Mouse (Mus musculus) embryonic stem cell, embryonic (primary cell): ENCODE data around the gene Olfr70.

Experiments used
- CTCF ChIA-PET, 4 experiments: fragments of 300-600 bp in 2 of 4; fragments of 350-600 bp in 2 of 4; sonication (Branson Sonifier 250); formaldehyde crosslinking; loops; one replicate each; lab custom pipeline; 2022; ENCODE audit warnings: inconsistent platforms in 2 of 4; lab: Charles Lee
- POLR2A ChIA-PET, 4 experiments: fragments of 300-600 bp in 2 of 4; fragments of 350-600 bp in 2 of 4; sonication (Branson Sonifier 250); formaldehyde crosslinking; loops; one replicate each; lab custom pipeline; 2022; ENCODE audit warnings: antibody characterized with exemption in 4 of 4, inconsistent platforms in 1 of 4; lab: Charles Lee

Gene Olfr70

GRCm38 (mm10) chr4:43726228-43726993, 25.8 kb upstream of the Olfr70 start:
- POLR2A ChIA-PET = interaction anchor here in 3 of 4 experiments (0.6 to 1.6 kb wide), 7 partner anchors 13 to 286 kb away, joined by 3 to 5 read pairs (median 4); no protein-coding TSS in a partner anchor
- CTCF ChIA-PET = interaction anchor here (0.5 to 2.6 kb wide), 15 partner anchors 12 to 1238 kb away, joined by 3 to 10 read pairs (median 4); no protein-coding TSS in a partner anchor

- ChIA-PET POLR2A (no interaction called here), CTCF (interaction anchor here in 2 of 4 experiments (0.8 to 1.2 kb wide), 3 partner anchors 11 to 201 kb away, joined by 3 to 5 read pairs (median 3); no protein-coding TSS in a partner anchor)
Observed at GRCm38 (mm10) chr4:43724764-43725163, 24.2 kb upstream of the Olfr70 start.

- ChIA-PET CTCF (interaction anchor here in 3 of 4 experiments (0.6 to 1.4 kb wide), 3 partner anchors 10 to 402 kb away, joined by 4 to 6 read pairs (median 6); no protein-coding TSS in a partner anchor), POLR2A (interaction anchor here in 1 of 4 experiments (0.6 to 1.8 kb wide), 2 partner anchors 9 to 55 kb away, joined by 3 to 5 read pairs; no protein-coding TSS in a partner anchor)
Observed at GRCm38 (mm10) chr4:43722191-43722590, 21.6 kb upstream of the Olfr70 start.

- ChIA-PET POLR2A (interaction anchor here in 3 of 4 experiments (0.5 to 1.8 kb wide), 8 partner anchors 10 to 348 kb away, joined by 3 to 6 read pairs (median 4); no protein-coding TSS in a partner anchor), CTCF (interaction anchor here (0.6 to 1.5 kb wide), 13 partner anchors 8 to 339 kb away, joined by 3 to 7 read pairs (median 4); partner anchors contain the start of gene Rusc2 (in 1 of the 4))
Observed at GRCm38 (mm10) chr4:43720491-43721228, 20.1 kb upstream of the Olfr70 start.

- ChIA-PET CTCF (interaction anchor here (0.6 to 2.8 kb wide), 10 partner anchors 8 to 109 kb away, joined by 3 to 26 read pairs (median 4); partner anchors contain the start of gene Npr2 (in 1 of the 4)), POLR2A (interaction anchor here in 2 of 4 experiments (0.7 to 1.5 kb wide), 2 partner anchors 39 to 42 kb away, joined by 3 read pairs; no protein-coding TSS in a partner anchor)
Observed at GRCm38 (mm10) chr4:43713652-43714219, 13.1 kb upstream of the Olfr70 start.

GRCm38 (mm10) chr4:43711821-43712220, 11.2 kb upstream of the Olfr70 start:
- ChIA-PET CTCF (interaction anchor here (0.6 to 2.8 kb wide), 44 partner anchors 8 to 283 kb away, joined by 3 to 26 read pairs (median 4); partner anchors contain the start of genes Npr2 (in 3 of the 4), Ccdc107 (in 1 of the 4), Fam166b (in 1 of the 4) and Gba2 (in 1 of the 4)), POLR2A (interaction anchor here in 2 of 4 experiments (0.7 to 1.0 kb wide), 5 partner anchors 31 to 177 kb away, joined by 3 to 8 read pairs (median 3); partner anchors contain the start of genes Gba2 (in 1 of the 2) and Rgp1 (in 1 of the 2))

- POLR2A ChIA-PET = interaction anchor here in 2 of 4 experiments (0.7 kb wide), 2 partner anchors 148 to 250 kb away, joined by 6 to 7 read pairs; partner anchors contain the start of gene Creb3 (in 1 of the 2)
- CTCF ChIA-PET = interaction anchor here (0.6 to 1.3 kb wide), 10 partner anchors 19 to 403 kb away, joined by 3 to 14 read pairs (median 4); no protein-coding TSS in a partner anchor
Observed at GRCm38 (mm10) chr4:43709869-43710268, 9.3 kb upstream of the Olfr70 start, which contains the start of gene Olfr71. TSS of gene Olfr71 (minus strand) at chr4:43710255.

GRCm38 (mm10) chr4:43705991-43706390, 5.4 kb upstream of the Olfr70 start:
- CTCF ChIA-PET = interaction anchor here in 2 of 4 experiments (0.6 to 1.3 kb wide), 3 partner anchors 76 to 185 kb away, joined by 3 to 4 read pairs (median 3); no protein-coding TSS in a partner anchor
- POLR2A ChIA-PET = interaction anchor here in 1 of 4 experiments (1.2 kb wide), 1 partner anchor 14 kb away, joined by 6 read pairs; no protein-coding TSS in a partner anchor

- CTCF ChIA-PET = interaction anchor here (0.5 to 3.2 kb wide), 32 partner anchors 8 to 565 kb away, joined by 3 to 23 read pairs (median 4); partner anchors contain the start of gene Npr2 (in 1 of the 4)
- POLR2A ChIA-PET = interaction anchor here in 1 of 4 experiments (0.7 kb wide), 1 partner anchor 187 kb away, joined by 3 read pairs; no protein-coding TSS in a partner anchor
Observed at GRCm38 (mm10) chr4:43703851-43704250, 3.2 kb upstream of the Olfr70 start.

GRCm38 (mm10) chr4:43703439-43703838, 2.8 kb upstream of the Olfr70 start:
- ChIA-PET CTCF (interaction anchor here (0.5 to 3.2 kb wide), 31 partner anchors 8 to 565 kb away, joined by 3 to 23 read pairs (median 4); partner anchors contain the start of gene Npr2 (in 1 of the 4)), POLR2A (no interaction called here)

- ChIA-PET CTCF (interaction anchor here in 3 of 4 experiments (0.6 to 2.5 kb wide), 5 partner anchors 11 to 437 kb away, joined by 3 to 10 read pairs (median 4); no protein-coding TSS in a partner anchor), POLR2A (interaction anchor here in 1 of 4 experiments (1.5 kb wide), 1 partner anchor 8 kb away, joined by 3 read pairs; no protein-coding TSS in a partner anchor)
Observed at GRCm38 (mm10) chr4:43696561-43696960, 4.0 kb downstream of the Olfr70 start.

GRCm38 (mm10) chr4:43695249-43695671, 5.3 kb downstream of the Olfr70 start:
- POLR2A ChIA-PET = interaction anchor here in 2 of 4 experiments (0.7 to 1.9 kb wide), 7 partner anchors 8 to 48 kb away, joined by 3 to 10 read pairs (median 3); no protein-coding TSS in a partner anchor
- CTCF ChIA-PET = interaction anchor here (0.5 to 2.5 kb wide), 19 partner anchors 8 to 971 kb away, joined by 3 to 10 read pairs (median 3); no protein-coding TSS in a partner anchor

- ChIA-PET POLR2A (interaction anchor here in 2 of 4 experiments (0.7 to 1.9 kb wide), 6 partner anchors 8 to 48 kb away, joined by 3 to 10 read pairs (median 3); no protein-coding TSS in a partner anchor), CTCF (interaction anchor here (0.5 to 2.5 kb wide), 19 partner anchors 9 to 972 kb away, joined by 3 to 10 read pairs (median 4); no protein-coding TSS in a partner anchor)
Observed at GRCm38 (mm10) chr4:43694439-43695248, 6.0 kb downstream of the Olfr70 start.

- CTCF ChIA-PET = interaction anchor here in 3 of 4 experiments (0.6 to 1.4 kb wide), 4 partner anchors 10 to 66 kb away, joined by 3 to 5 read pairs (median 4); no protein-coding TSS in a partner anchor
Observed at GRCm38 (mm10) chr4:43693806-43694241, 6.8 kb downstream of the Olfr70 start.

GRCm38 (mm10) chr4:43691026-43691425, 9.6 kb downstream of the Olfr70 start:
- ChIA-PET CTCF (interaction anchor here (0.6 to 1.6 kb wide), 5 partner anchors 13 to 54 kb away, joined by 3 to 9 read pairs (median 3); no protein-coding TSS in a partner anchor), POLR2A (interaction anchor here in 2 of 4 experiments (0.6 to 1.2 kb wide), 2 partner anchors 56 to 252 kb away, joined by 3 read pairs; no protein-coding TSS in a partner anchor)

More at GRCm38 (mm10) chr4:43693806-43694241, 6.8 kb downstream of the Olfr70 start:
- POLR2A ChIA-PET = interaction anchor here in 1 of 4 experiments (1.2 kb wide), 1 partner anchor 9 kb away, joined by 4 read pairs; no protein-coding TSS in a partner anchor
